Mouse (Mus musculus) erythroblast, embryonic 14.5 days (primary cell): ENCODE measurements around the gene Gnb1l.

Experiments used
- GATA1 ChIP-seq: IDR thresholded peaks from 2 replicates; pipeline ENCODE4 v1.6.1; 2012; ENCODE audit warnings: low read length, inconsistent platforms, mixed read lengths
- TAL1 ChIP-seq: IDR thresholded peaks from 3 replicates; pipeline ENCODE4 v1.6.1; 2012; ENCODE audit warnings: low read length, inconsistent platforms, mixed read lengths

GRCm38 (mm10) chr16:18470829-18471228 is 27.7 kb upstream of the Gnb1l start:
- TF ChIP-seq TAL1: no peak
- TF ChIP-seq GATA1: no peak
